Comparison of ENCODE assay signal across 22 mouse cellular contexts in the genomic region with DNA sequence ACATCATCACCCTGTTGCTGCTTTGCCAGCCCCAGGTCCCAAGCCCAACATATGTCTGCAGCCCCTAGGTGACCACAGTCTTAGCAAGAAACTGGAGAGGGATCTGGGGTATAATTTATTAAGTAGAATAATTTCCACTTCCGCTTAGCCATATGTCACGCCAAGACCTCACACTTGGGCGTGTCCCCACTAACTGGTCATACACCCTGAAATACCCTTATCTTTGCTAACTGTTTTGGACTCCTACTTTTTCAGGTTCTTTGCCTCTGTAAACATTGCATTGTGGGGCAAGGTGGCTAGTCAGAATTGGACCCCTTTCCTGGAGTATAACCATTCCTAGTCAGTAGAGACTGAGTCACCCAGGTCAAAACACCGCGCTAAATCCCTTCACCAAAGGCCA. TPM values are rescaled to one million over a fixed set of nuclear protein-coding genes. Genes with fewer than 3 reads are reported as not detected.
DNase-seq lines count a peak whose midpoint lies in the region; ATAC-seq and TF ChIP-seq lines count a peak whose summit lies in the region.
"Had no signal": no experiment of that assay in that cellular context is flagged by ENCODE, and none has a peak within 500 bp of the region (broad histone marks: within the 10 kb centered on the region; RNA-seq: fewer than 3 reads in every experiment).

No protein-coding gene starts in this region.

- H3K27ac ChIP-seq in layer of hippocampus, adult 2 months = peak overlapping the region; percentile 86; the same call in 1 of the 2 replicates
- no peak overlapping the region for H3K27ac ChIP-seq in intestine, postnatal 0 days (ENCODE audit: low read depth, low read length)
- H3K27ac ChIP-seq: embryonic facial prominence, embryonic 10.5 days; embryonic facial prominence, embryonic 12.5 days; forebrain, embryonic 13.5 days; forebrain, embryonic 15.5 days had no signal

- H3K9me3 ChIP-seq in intestine, postnatal 0 days (ENCODE audit: control insufficient read depth) = no peaks in the 10 kb centered on the region
- H3K9me3 ChIP-seq: embryonic facial prominence, embryonic 10.5 days; embryonic facial prominence, embryonic 12.5 days; forebrain, embryonic 13.5 days; forebrain, embryonic 15.5 days; G1E had no signal

- H3K27me3 ChIP-seq in intestine, postnatal 0 days (replicated peaks; ENCODE audit: control insufficient read depth, insufficient read depth, low read length) = no peaks in the 10 kb centered on the region
- H3K27me3 ChIP-seq: embryonic facial prominence, embryonic 12.5 days; forebrain, embryonic 13.5 days; forebrain, embryonic 15.5 days had no signal

- no peak overlapping the region for H3K9ac ChIP-seq in intestine, postnatal 0 days (ENCODE audit: low read depth, low read length)
- H3K9ac ChIP-seq: embryonic facial prominence, embryonic 12.5 days; forebrain, embryonic 13.5 days; forebrain, embryonic 15.5 days; forebrain, postnatal 0 days had no signal

- no peak overlapping the region for H3K4me3 ChIP-seq in layer of hippocampus, adult 2 months
- H3K4me3 ChIP-seq in intestine, postnatal 0 days (ENCODE audit: low read depth, low read length) = no peak overlapping the region
- H3K4me3 ChIP-seq: embryonic facial prominence, embryonic 10.5 days; embryonic facial prominence, embryonic 12.5 days; erythroblast, embryonic 14.5 days; forebrain, embryonic 13.5 days; forebrain, embryonic 15.5 days had no signal

- whole genome bisulfite sequencing in intestine, postnatal 0 days = 84% methylated on average over 5 of the region's 5 CpGs

- DNase-seq in layer of hippocampus, adult 2 months (ENCODE audit: low spot score in 2 of 2) = no peak
- no peak for DNase-seq in layer of hippocampus, adult 9-11 months
- no peak for DNase-seq in c-Kit-positive CD71-positive TER-119-positive erythroid progenitor cells, embryonic 14.5 days (ENCODE audit: low spot score)
- DNase-seq: adrenal gland, adult 2 months; adrenal gland, postnatal 10 days; adrenal gland, postnatal 25 days; B cell, adult 2 months; cerebellum, adult 11-12 months; cerebellum, adult 2 months; cerebellum, adult 9-10 months; cerebellum, postnatal 25 days; forebrain, postnatal 0 days had no signal

- no peaks in the 10 kb centered on the region for H3K36me3 ChIP-seq in intestine, postnatal 0 days (ENCODE audit: control insufficient read depth, insufficient read depth)
- H3K36me3 ChIP-seq: embryonic facial prominence, embryonic 12.5 days; G1E had no signal

- TF ChIP-seq CTCF in layer of hippocampus, adult 2 months (conservative IDR thresholded peaks at IDR 0.05) = no peak
- TF ChIP-seq CTCF in intestine, postnatal 0 days (IDR thresholded peaks at IDR 0.05; ENCODE audit: low read depth) = no peak

- no peaks in the 10 kb centered on the region for H3K4me1 ChIP-seq in intestine, postnatal 0 days (replicated peaks; ENCODE audit: control insufficient read depth, insufficient read depth, low read length)

- peak; percentile 85 for ATAC-seq in erythroid progenitor cell, adult 5-6 weeks (replicated peaks; ENCODE audit: low FRiP score, poor library complexity, severe bottlenecking)
- peak; percentile 57; the same call in 1 of the 2 replicates for ATAC-seq in megakaryocyte-erythroid progenitor cell, adult 5-6 weeks (replicated peaks; ENCODE audit: low FRiP score, low TSS enrichment, poor library complexity, severe bottlenecking)
- ATAC-seq in intestine, postnatal 0 days = no peak
- ATAC-seq: CD4-positive, CD25-positive, alpha-beta regulatory T cell, adult 4 months; forebrain, embryonic 13.5 days; forebrain, embryonic 15.5 days; forebrain, postnatal 0 days had no signal

- H3K4me2 ChIP-seq in intestine, postnatal 0 days (replicated peaks; ENCODE audit: low read depth) = no peak overlapping the region
- H3K4me2 ChIP-seq: embryonic facial prominence, embryonic 12.5 days; forebrain, embryonic 13.5 days; forebrain, embryonic 15.5 days had no signal

RNA-seq across cellular contexts. Expression of gene Slc39a9, which starts 41.3 kb away (rescaled TPM):
- 10 to 100 TPM; 37.8 to 37.9 TPM for total RNA-seq in layer of hippocampus, adult 2 months (2021)
- 20.1 and 22.0 TPM in 2 replicates for total RNA-seq in erythroid progenitor cell, adult 5-6 weeks (2015; ENCODE audit: low replicate concordance)
- 11.2 and 20.5 TPM in 2 replicates for total RNA-seq in erythroid progenitor cell, adult 5-6 weeks (2017; ENCODE audit: low replicate concordance)
- total RNA-seq in megakaryocyte-erythroid progenitor cell, adult 5-6 weeks (2014; fragmentation: Nextera tagmentation) = 19.6 and 28.4 TPM in 2 replicates
- 12.7 and 17.5 TPM in 2 replicates for total RNA-seq in megakaryocyte-erythroid progenitor cell, adult 5-6 weeks (2017)
- polyA plus RNA-seq in intestine, postnatal 0 days (2015; fragmentation: Nextera tagmentation; extraction: Ambion mirVana) = 34.9 and 35.4 TPM in 2 replicates

RNA-seq across cellular contexts. Expression of gene Erh, which starts 41.7 kb away (rescaled TPM):
- 10 to 100 TPM; 34.4 to 44.6 TPM for total RNA-seq in layer of hippocampus, adult 2 months (2021)
- total RNA-seq in erythroid progenitor cell, adult 5-6 weeks (2015; ENCODE audit: low replicate concordance) = 23.9 and 28.1 TPM in 2 replicates
- total RNA-seq in erythroid progenitor cell, adult 5-6 weeks (2017; ENCODE audit: low replicate concordance) = 4.9 and 23.4 TPM in 2 replicates
- total RNA-seq in megakaryocyte-erythroid progenitor cell, adult 5-6 weeks (2014; fragmentation: Nextera tagmentation) = 140 and 158 TPM in 2 replicates
- total RNA-seq in megakaryocyte-erythroid progenitor cell, adult 5-6 weeks (2017) = 103 and 142 TPM in 2 replicates
- polyA plus RNA-seq in intestine, postnatal 0 days (2015; fragmentation: Nextera tagmentation; extraction: Ambion mirVana) = 112 and 113 TPM in 2 replicates
